Mouse (Mus musculus): ENCODE results near the gene Unc5cl. TPM values are rescaled to one million over a fixed set of nuclear protein-coding genes. Genes with fewer than 3 reads are reported as not detected.

Gene Unc5cl
- polyA plus RNA-seq, 1 experiment, result 4.7 TPM

DNA sequence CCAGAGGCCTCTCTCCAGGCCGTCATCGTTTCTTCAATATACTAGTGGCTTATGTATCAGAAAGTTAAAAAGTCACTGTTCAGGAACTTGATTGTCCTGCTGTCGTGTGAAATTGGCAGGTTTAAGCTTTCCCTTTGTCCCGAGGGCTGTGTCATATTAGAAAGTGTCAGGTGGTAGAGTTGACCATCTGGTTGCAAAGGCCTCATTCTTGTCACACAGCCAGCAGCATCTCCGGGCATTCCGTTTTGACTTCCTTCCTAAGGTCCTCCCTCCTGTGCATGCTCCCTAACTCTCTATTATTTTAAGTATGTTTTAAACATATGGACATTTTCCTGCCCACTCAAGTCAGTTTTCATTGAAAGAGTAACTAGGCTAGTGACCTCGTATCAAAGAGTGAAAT, 38.7 kb upstream of the Unc5cl start:
- no peaks in the 10 kb centered on the region; the same call in 1 of the 2 replicates for H3K4me1 ChIP-seq (ENCODE audit: control insufficient read depth, insufficient read depth, low read length)
- TF ChIP-seq CTCF (IDR thresholded peaks at IDR 0.05; ENCODE audit: control insufficient read depth, insufficient read depth, low read length) (no peak), POLR2A (IDR thresholded peaks at IDR 0.05; ENCODE audit: borderline replicate concordance, control insufficient read depth, low read depth, low read length) (no peak)
- no peak overlapping the region for H3K27ac ChIP-seq (ENCODE audit: control insufficient read depth, insufficient read depth, low read depth, low read length, poor library complexity)
- WGBS, result 88% methylated on average over 7 of the region's 7 CpGs
- no peak overlapping the region for H3K4me3 ChIP-seq (replicated peaks; ENCODE audit: control insufficient read depth, low read depth, low read length)

DNA sequence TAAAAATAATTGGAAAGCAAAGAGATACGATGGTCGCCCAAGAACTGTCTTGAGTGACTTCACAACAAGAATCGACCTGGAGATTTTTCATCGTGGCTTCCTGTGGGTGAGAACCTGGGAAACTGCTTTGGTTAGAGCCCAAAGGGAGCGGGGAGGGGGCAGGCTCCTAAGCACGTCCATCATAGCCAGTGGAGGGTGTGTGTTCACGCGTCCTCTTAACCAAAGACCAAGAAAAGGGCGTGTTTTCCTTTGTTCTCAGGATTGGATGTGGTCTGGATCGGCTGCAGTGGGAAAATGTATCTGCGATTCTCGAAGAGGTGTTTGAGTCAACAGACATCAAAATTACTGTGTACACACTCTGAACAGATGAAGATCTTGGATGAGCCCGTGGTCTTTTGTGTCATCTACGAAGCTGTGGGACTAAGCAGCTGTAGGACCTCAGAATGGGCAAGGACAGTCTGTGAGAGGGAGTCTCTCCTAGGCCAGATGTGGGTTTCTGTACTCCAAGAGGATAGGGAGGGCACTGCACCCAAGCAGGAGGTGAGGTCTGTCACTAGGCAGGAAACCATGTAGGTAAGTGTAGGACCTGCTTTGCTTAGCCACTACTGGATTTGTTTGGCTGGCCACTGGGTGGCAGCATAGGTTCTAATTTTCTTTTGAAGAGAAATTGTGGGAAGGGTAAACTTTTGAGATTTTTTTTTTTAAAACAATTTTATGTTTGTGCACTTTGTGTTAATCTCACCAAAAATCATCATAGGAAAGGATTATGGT, 38.1 kb upstream of the Unc5cl start:
- 90% methylated on average over 14 of the region's 14 CpGs for WGBS
- Histone ChIP-seq H3K27ac (ENCODE audit: control insufficient read depth, insufficient read depth, low read depth, low read length, poor library complexity) (no peak overlapping the region), H3K4me1 (ENCODE audit: control insufficient read depth, insufficient read depth, low read length) (no peaks in the 10 kb centered on the region; the same call in 1 of the 2 replicates), H3K4me3 (replicated peaks; ENCODE audit: control insufficient read depth, low read depth, low read length) (no peak overlapping the region)
- TF ChIP-seq POLR2A (IDR thresholded peaks at IDR 0.05; ENCODE audit: borderline replicate concordance, control insufficient read depth, low read depth, low read length) (no peak), CTCF (IDR thresholded peaks at IDR 0.05; ENCODE audit: control insufficient read depth, insufficient read depth, low read length) (peak; percentile 35)

DNA sequence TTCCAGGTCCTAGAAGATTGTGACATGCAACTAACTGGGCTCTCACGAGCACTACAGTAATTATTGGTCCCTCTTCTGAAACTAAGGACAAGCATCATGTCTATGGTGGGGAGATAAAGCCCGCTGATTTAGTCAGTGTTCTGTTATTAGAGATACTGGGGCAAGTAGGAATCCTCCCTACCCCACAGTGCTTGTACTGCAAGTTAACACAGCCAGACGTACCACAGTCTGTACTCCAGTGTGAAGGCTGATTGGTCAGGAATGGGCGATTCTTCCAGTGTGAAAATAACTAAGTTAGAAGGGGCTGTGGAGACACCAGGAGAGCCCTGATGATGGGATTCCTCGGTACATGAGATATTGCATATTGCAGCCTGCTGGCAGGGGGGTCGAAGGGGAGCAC, 37.2 kb upstream of the Unc5cl start:
- 54% methylated on average over 6 of the region's 6 CpGs for WGBS
- H3K4me3 ChIP-seq (replicated peaks; ENCODE audit: control insufficient read depth, low read depth, low read length), result no peak overlapping the region
- H3K4me1 ChIP-seq (ENCODE audit: control insufficient read depth, insufficient read depth, low read length), result no peaks in the 10 kb centered on the region; the same call in 1 of the 2 replicates

DNA sequence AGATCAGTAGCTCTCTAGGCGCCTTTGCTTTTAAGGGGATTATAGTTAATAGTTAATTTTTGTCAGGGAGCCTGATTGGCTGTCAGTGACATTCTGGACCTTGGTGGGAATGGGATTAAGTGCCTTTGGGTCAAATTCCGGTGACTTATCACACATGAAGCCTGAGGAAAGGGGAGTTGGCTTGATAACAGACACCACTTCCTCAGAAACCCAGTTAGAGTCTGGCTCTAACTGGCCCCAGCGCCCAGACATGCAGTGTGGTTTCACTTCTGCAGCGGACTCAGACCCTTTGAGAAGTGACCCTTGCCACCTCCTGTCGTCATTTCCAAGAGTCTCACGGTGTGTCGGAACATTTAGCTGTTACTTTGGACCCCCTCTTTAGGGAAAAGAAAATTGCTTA, 36.5 kb upstream of the Unc5cl start:
- peak overlapping the region; percentile 0 for H3K4me3 ChIP-seq (replicated peaks; ENCODE audit: control insufficient read depth, low read depth, low read length)
- WGBS, result 9% methylated on average over 7 of the region's 7 CpGs
- H3K27ac ChIP-seq (ENCODE audit: control insufficient read depth, insufficient read depth, low read depth, low read length, poor library complexity), result no peak overlapping the region; the same call in 1 of the 2 replicates
- no peak for TF ChIP-seq POLR2A (IDR thresholded peaks at IDR 0.05; ENCODE audit: borderline replicate concordance, control insufficient read depth, low read depth, low read length)
- TF ChIP-seq CTCF (IDR thresholded peaks at IDR 0.05; ENCODE audit: control insufficient read depth, insufficient read depth, low read length), result no peak
- no peaks in the 10 kb centered on the region; the same call in 1 of the 2 replicates for H3K4me1 ChIP-seq (ENCODE audit: control insufficient read depth, insufficient read depth, low read length)

More for the DNA sequence above, 37.2 kb upstream of the Unc5cl start:
- H3K27ac ChIP-seq (ENCODE audit: control insufficient read depth, insufficient read depth, low read depth, low read length, poor library complexity), result no peak overlapping the region
- no peak for TF ChIP-seq CTCF (IDR thresholded peaks at IDR 0.05; ENCODE audit: control insufficient read depth, insufficient read depth, low read length)
- no peak for TF ChIP-seq POLR2A (IDR thresholded peaks at IDR 0.05; ENCODE audit: borderline replicate concordance, control insufficient read depth, low read depth, low read length)

DNA sequence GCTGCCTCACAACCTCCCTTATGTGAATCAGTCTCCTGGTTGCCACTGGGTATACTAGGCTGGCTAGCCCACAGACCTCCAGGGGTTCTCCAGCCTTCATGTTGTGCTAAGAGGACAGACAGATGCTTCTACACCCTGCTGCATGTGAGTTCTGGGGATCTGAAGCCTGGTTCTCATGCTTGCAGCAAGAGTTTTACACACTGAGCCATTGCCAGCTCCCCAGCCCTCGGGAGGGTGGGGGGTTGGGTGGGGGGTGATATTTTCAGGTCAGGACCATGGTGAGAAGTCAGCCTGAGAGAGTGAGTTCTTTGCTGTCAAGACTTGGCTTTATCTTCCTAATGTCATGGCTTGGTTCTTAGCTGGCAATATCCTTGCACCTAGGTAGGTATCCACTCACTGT, 35.9 kb upstream of the Unc5cl start:
- no peak for TF ChIP-seq POLR2A (IDR thresholded peaks at IDR 0.05; ENCODE audit: borderline replicate concordance, control insufficient read depth, low read depth, low read length)
- TF ChIP-seq CTCF (IDR thresholded peaks at IDR 0.05; ENCODE audit: control insufficient read depth, insufficient read depth, low read length), result no peak
- WGBS, result 44% methylated on average over 1 of the region's 1 CpGs
- Histone ChIP-seq H3K4me1 (ENCODE audit: control insufficient read depth, insufficient read depth, low read length) (no peaks in the 10 kb centered on the region; the same call in 1 of the 2 replicates), H3K27ac (ENCODE audit: control insufficient read depth, insufficient read depth, low read depth, low read length, poor library complexity) (peak overlapping the region; percentile 37; the same call in 1 of the 2 replicates), H3K4me3 (replicated peaks; ENCODE audit: control insufficient read depth, low read depth, low read length) (no peak overlapping the region)

DNA sequence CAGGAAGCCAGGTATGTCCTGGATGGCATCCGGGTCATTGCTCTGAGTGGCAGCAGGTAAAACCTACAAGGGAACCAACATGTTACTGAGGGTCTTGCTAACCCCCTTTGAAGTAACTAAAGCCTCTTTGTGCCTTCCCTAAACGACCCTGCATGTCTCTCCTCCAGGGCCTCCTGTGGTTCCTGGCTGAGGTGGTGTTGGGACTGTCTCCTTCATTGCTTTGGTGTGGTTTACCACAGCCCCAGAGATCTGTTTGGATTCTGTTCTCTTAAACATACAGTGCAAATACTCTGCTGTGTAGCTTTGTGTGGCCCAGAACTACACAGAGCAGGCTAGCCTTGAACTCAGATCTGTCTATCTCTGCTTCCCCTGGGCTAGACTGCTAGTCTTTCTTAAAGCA, 35.1 kb upstream of the Unc5cl start:
- H3K27ac ChIP-seq (ENCODE audit: control insufficient read depth, insufficient read depth, low read depth, low read length, poor library complexity), result no peak overlapping the region
- TF ChIP-seq CTCF (IDR thresholded peaks at IDR 0.05; ENCODE audit: control insufficient read depth, insufficient read depth, low read length), result no peak
- TF ChIP-seq POLR2A (IDR thresholded peaks at IDR 0.05; ENCODE audit: borderline replicate concordance, control insufficient read depth, low read depth, low read length), result no peak
- no peaks in the 10 kb centered on the region; the same call in 1 of the 2 replicates for H3K4me1 ChIP-seq (ENCODE audit: control insufficient read depth, insufficient read depth, low read length)
- WGBS, result 44% methylated on average over 2 of the region's 2 CpGs
- no peak overlapping the region for H3K4me3 ChIP-seq (replicated peaks; ENCODE audit: control insufficient read depth, low read depth, low read length)

DNA sequence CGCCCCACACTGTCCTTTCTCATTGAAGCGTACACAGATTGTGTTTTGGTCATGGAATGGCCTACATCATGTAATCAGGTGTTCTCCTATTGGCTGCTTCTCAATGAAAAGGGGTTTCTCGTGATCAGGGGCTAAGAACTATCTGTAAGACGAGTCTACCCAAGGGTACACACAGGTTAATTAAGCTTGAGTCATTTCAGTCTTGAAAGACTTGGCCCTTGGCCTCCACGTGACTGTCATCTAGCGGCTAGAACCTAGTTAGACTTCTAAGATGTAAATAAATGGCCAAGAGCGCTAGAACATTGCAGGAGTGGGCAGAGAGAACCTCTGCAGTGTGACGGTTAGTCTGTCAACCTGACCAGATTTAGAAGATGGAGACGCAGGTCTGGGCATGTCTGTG, 30.5 kb upstream of the Unc5cl start:
- no peak overlapping the region for H3K27ac ChIP-seq (ENCODE audit: control insufficient read depth, insufficient read depth, low read depth, low read length, poor library complexity)
- TF ChIP-seq CTCF (IDR thresholded peaks at IDR 0.05; ENCODE audit: control insufficient read depth, insufficient read depth, low read length), result no peak
- no peak for TF ChIP-seq POLR2A (IDR thresholded peaks at IDR 0.05; ENCODE audit: borderline replicate concordance, control insufficient read depth, low read depth, low read length)
- H3K4me1 ChIP-seq (ENCODE audit: control insufficient read depth, insufficient read depth, low read length), result peaks cover 5% of the 10 kb centered on the region
- WGBS, result 86% methylated on average over 9 of the region's 9 CpGs
- no peak overlapping the region for H3K4me3 ChIP-seq (replicated peaks; ENCODE audit: control insufficient read depth, low read depth, low read length)

DNA sequence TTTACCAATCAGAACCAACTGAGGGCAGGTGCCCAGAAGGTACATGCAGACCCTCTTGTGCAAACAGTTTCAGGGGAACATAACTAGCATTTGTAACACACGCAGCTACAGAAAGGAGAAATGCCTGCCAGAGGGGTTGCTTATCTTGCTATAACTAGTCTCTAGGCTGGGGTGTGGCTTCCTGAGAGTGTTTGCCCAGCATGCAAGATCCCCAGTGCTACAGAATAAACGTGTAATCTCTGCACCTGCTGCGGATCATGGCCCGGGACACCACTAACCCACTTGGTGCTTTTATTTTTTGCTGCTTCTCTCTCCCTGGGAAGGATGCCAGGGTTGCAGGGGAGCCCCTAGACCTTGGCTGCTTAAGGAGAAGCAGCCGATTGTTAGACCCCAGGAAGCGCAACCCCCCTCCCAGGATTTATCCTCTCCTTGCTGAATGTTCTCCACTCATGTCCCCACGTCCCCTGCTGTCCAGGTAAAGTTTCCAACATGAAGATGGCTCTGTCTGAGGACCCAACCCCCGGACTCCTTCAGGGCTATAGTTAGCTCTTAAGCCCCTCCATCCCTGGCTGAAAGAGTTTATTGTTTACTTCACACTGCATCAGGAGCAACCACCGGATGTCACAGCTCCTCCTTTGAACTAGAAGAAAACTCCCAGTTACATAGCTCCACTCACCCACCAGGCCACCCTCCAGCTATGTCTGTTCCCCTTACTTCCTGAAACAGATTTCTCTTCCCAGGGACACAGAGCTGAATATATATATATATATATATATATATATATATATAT, 28.7 kb upstream of the Unc5cl start:
- TF ChIP-seq POLR2A (IDR thresholded peaks at IDR 0.05; ENCODE audit: borderline replicate concordance, control insufficient read depth, low read depth, low read length), result no peak
- TF ChIP-seq CTCF (IDR thresholded peaks at IDR 0.05; ENCODE audit: control insufficient read depth, insufficient read depth, low read length), result no peak
- no peak overlapping the region for H3K4me3 ChIP-seq (replicated peaks; ENCODE audit: control insufficient read depth, low read depth, low read length)
- peak overlapping the region; percentile 81 for H3K27ac ChIP-seq (ENCODE audit: control insufficient read depth, insufficient read depth, low read depth, low read length, poor library complexity)
- H3K4me1 ChIP-seq (ENCODE audit: control insufficient read depth, insufficient read depth, low read length), result peaks cover 5% of the 10 kb centered on the region
- WGBS, result 8% methylated on average over 9 of the region's 9 CpGs

Measured in bone marrow, adult 2 months (tissue).